Mouse (Mus musculus) T-helper 17 cell (primary cell): ENCODE measurements around the gene Pdia5.

Experiments used
- in situ Hi-C, 2 experiments: fragments of 300-600 bp; cut with MboI, MseI; formaldehyde crosslinking; loops; 1 replicate in 1 of 2; 2 replicates in 1 of 2; pipeline ENCODE4 v1.15.1; 2025; ENCODE audit warnings: high pct_unique_total_duplicates in 2 of 2

Gene Pdia5

GRCm38 (mm10) chr16:35490231-35491070 is at the start of gene Pdia5:
Gene Pdia5, minus strand, starts transcription at chr16:35490873.
- in situ Hi-C loops, result no loop called here

- in situ Hi-C loops, result no loop called here
Measured at GRCm38 (mm10) chr16:35539041-35539440, 48.4 kb upstream of the Pdia5 start.

GRCm38 (mm10) chr16:35537651-35538050 is 47.0 kb upstream of the Pdia5 start:
- in situ Hi-C loops, result no loop called here

GRCm38 (mm10) chr16:35534630-35535029 is 44.0 kb upstream of the Pdia5 start:
- in situ Hi-C loops, result no loop called here

GRCm38 (mm10) chr16:35524200-35524599 is 33.5 kb upstream of the Pdia5 start:
- in situ Hi-C loops, result no loop called here

GRCm38 (mm10) chr16:35519245-35519644 is 28.6 kb upstream of the Pdia5 start:
- in situ Hi-C loops, result no loop called here

- in situ Hi-C loops, result no loop called here
Measured at GRCm38 (mm10) chr16:35517976-35518951, 27.6 kb upstream of the Pdia5 start.

GRCm38 (mm10) chr16:35515977-35516612 is 25.4 kb upstream of the Pdia5 start:
- in situ Hi-C loops, result no loop called here

- in situ Hi-C loops, result no loop called here
Measured at GRCm38 (mm10) chr16:35509331-35510070, 18.8 kb upstream of the Pdia5 start.

- in situ Hi-C loops, result no loop called here
Measured at GRCm38 (mm10) chr16:35508581-35508980, 17.9 kb upstream of the Pdia5 start.

- in situ Hi-C loops, result no loop called here
Measured at GRCm38 (mm10) chr16:35505786-35506185, 15.1 kb upstream of the Pdia5 start.

- in situ Hi-C loops, result no loop called here
Measured at GRCm38 (mm10) chr16:35504266-35504665, 13.6 kb upstream of the Pdia5 start.

GRCm38 (mm10) chr16:35502456-35502855 is 11.8 kb upstream of the Pdia5 start:
- in situ Hi-C loops, result no loop called here

GRCm38 (mm10) chr16:35501106-35501760 is 10.6 kb upstream of the Pdia5 start:
- in situ Hi-C loops, result no loop called here

- in situ Hi-C loops, result no loop called here
Measured at GRCm38 (mm10) chr16:35500342-35500741, 9.7 kb upstream of the Pdia5 start.

GRCm38 (mm10) chr16:35489793-35490192 is 880 bp downstream of the Pdia5 start:
- in situ Hi-C loops, result no loop called here

- in situ Hi-C loops, result no loop called here
Measured at GRCm38 (mm10) chr16:35489066-35489718, 1.5 kb downstream of the Pdia5 start.

- in situ Hi-C loops, result no loop called here
Measured at GRCm38 (mm10) chr16:35487776-35488175, 2.9 kb downstream of the Pdia5 start.

GRCm38 (mm10) chr16:35487056-35487455 is 3.6 kb downstream of the Pdia5 start:
- in situ Hi-C loops, result no loop called here

GRCm38 (mm10) chr16:35485711-35486110 is 5.0 kb downstream of the Pdia5 start:
- in situ Hi-C loops, result no loop called here
